In genomic region chr1:180199715-180200050, GRCm38 (mm10) we compare ENCODE assay signal across 19 mouse cellular contexts. TPM values are rescaled to one million over a fixed set of nuclear protein-coding genes. Genes with fewer than 3 reads are reported as not detected.
DNase-seq lines count a peak whose midpoint lies in the region; ATAC-seq and TF ChIP-seq lines count a peak whose summit lies in the region.
"Had no signal": no experiment of that assay in that cellular context is flagged by ENCODE, and none has a peak within 500 bp of the region (broad histone marks: within the 10 kb centered on the region; RNA-seq: fewer than 3 reads in every experiment).

No protein-coding gene starts in this region.

- H3K4me3 ChIP-seq in gastrocnemius, adult 2 months, result no peak overlapping the region
- no peak overlapping the region for H3K4me3 ChIP-seq in spleen, adult 2 months (ENCODE audit: extremely low read depth, insufficient read depth, insufficient read length)
- no peak overlapping the region for H3K4me3 ChIP-seq in myocyte
- no peak overlapping the region for H3K4me3 ChIP-seq in midbrain, embryonic 11.5 days (ENCODE audit: low read depth, low read length)
- H3K4me3 ChIP-seq: embryonic facial prominence, embryonic 10.5 days; embryonic facial prominence, embryonic 12.5 days; forebrain, embryonic 13.5 days; forebrain, embryonic 15.5 days had no signal

- H3K27ac ChIP-seq in gastrocnemius, adult 2 months, result peak overlapping the region; percentile 87; the same call in 1 of the 2 replicates
- H3K27ac ChIP-seq in spleen, adult 2 months (ENCODE audit: insufficient read depth, low read length), result peak overlapping the region; percentile 95
- H3K27ac ChIP-seq in midbrain, embryonic 11.5 days (ENCODE audit: low read depth, low read length), result no peak overlapping the region
- H3K27ac ChIP-seq: embryonic facial prominence, embryonic 10.5 days; embryonic facial prominence, embryonic 12.5 days; forebrain, embryonic 13.5 days; forebrain, embryonic 15.5 days had no signal

- H3K27me3 ChIP-seq in spleen, adult 2 months (ENCODE audit: control insufficient read depth, insufficient read depth, low read length), result no peaks in the 10 kb centered on the region
- no peaks in the 10 kb centered on the region for H3K27me3 ChIP-seq in myocyte (ENCODE audit: control insufficient read depth, insufficient read depth, insufficient read length)
- H3K27me3 ChIP-seq in midbrain, embryonic 11.5 days (ENCODE audit: control insufficient read depth, insufficient read depth, low read length), result no peaks in the 10 kb centered on the region
- H3K27me3 ChIP-seq: embryonic facial prominence, embryonic 12.5 days had no signal

- no peak overlapping the region for H3K9ac ChIP-seq in midbrain, embryonic 11.5 days (ENCODE audit: low read length)
- H3K9ac ChIP-seq: embryonic facial prominence, embryonic 12.5 days; forebrain, embryonic 13.5 days; forebrain, embryonic 15.5 days had no signal

- no peaks in the 10 kb centered on the region for H3K36me3 ChIP-seq in spleen, adult 2 months (ENCODE audit: control insufficient read depth, insufficient read depth, low read length)
- H3K36me3 ChIP-seq in myocyte (ENCODE audit: control insufficient read depth, insufficient read depth), result no peaks in the 10 kb centered on the region
- no peaks in the 10 kb centered on the region for H3K36me3 ChIP-seq in midbrain, embryonic 11.5 days (ENCODE audit: control insufficient read depth, insufficient read depth, low read length)
- H3K36me3 ChIP-seq: embryonic facial prominence, embryonic 10.5 days; embryonic facial prominence, embryonic 12.5 days; forebrain, embryonic 15.5 days had no signal

- H3K4me1 ChIP-seq in spleen, adult 2 months (ENCODE audit: control insufficient read depth, insufficient read depth, insufficient read length), result peaks cover 7% of the 10 kb centered on the region; the same call in 1 of the 2 replicates
- peaks cover 4% of the 10 kb centered on the region; the same call in 1 of the 2 replicates for H3K4me1 ChIP-seq in midbrain, embryonic 11.5 days (ENCODE audit: control insufficient read depth, insufficient read depth, low read length)

- H3K9me3 ChIP-seq in midbrain, embryonic 11.5 days (ENCODE audit: control insufficient read depth, low read length), result no peaks in the 10 kb centered on the region
- H3K9me3 ChIP-seq: embryonic facial prominence, embryonic 12.5 days; forebrain, embryonic 15.5 days had no signal

- DNase-seq in gastrocnemius, adult 2 months, result no peak
- DNase-seq in gastrocnemius, postnatal 25 days, result no peak
- no peak for DNase-seq in spleen, adult 2 months (ENCODE audit: low read depth in 1 of 2, low spot score in 2 of 2)
- DNase-seq in spleen, postnatal 14 days (ENCODE audit: low spot score in 2 of 2), result no peak
- DNase-seq in heart, adult 9 months (ENCODE audit: low spot score in 2 of 2), result no peak
- no peak for DNase-seq in midbrain, embryonic 11.5 days (ENCODE audit: low spot score, missing footprints)
- DNase-seq: adrenal gland, adult 2 months; adrenal gland, postnatal 10 days; adrenal gland, postnatal 25 days; cerebellum, adult 11-12 months; cerebellum, adult 2 months; cerebellum, adult 9-10 months; cerebellum, postnatal 10 days; cerebellum, postnatal 25 days had no signal

- TF ChIP-seq CTCF in gastrocnemius, adult 2 months (IDR thresholded peaks at IDR 0.05), result no peak
- TF ChIP-seq CTCF in spleen, adult 2 months (IDR thresholded peaks at IDR 0.05; ENCODE audit: extremely low read depth, insufficient read depth, insufficient read length, insufficient replicate concordance), result no peak

- TF ChIP-seq POLR2A in spleen, adult 2 months (IDR thresholded peaks at IDR 0.05; ENCODE audit: low read depth, low read length), result no peak
- no peak for TF ChIP-seq POLR2A in myocyte (IDR thresholded peaks at IDR 0.05; ENCODE audit: insufficient read length, low read depth)

- no peaks in the 10 kb centered on the region for H3K79me2 ChIP-seq in myocyte (ENCODE audit: control insufficient read depth, insufficient read depth)

- WGBS in spleen, adult 2 months, result 26% methylated on average over 4 of the region's 4 CpGs
- 84% methylated on average over 4 of the region's 4 CpGs for WGBS in midbrain, embryonic 11.5 days

- intact Hi-C loops in gastrocnemius, adult 2 months (cut with DNase I), result no loop called here

- H3K4me2 ChIP-seq in myocyte (ENCODE audit: low read depth), result peak overlapping the region; percentile 31
- H3K4me2 ChIP-seq in midbrain, embryonic 11.5 days, result no peak overlapping the region
- H3K4me2 ChIP-seq: embryonic facial prominence, embryonic 12.5 days; forebrain, embryonic 13.5 days; forebrain, embryonic 15.5 days had no signal

- no peak overlapping the region for H3ac ChIP-seq in myocyte (ENCODE audit: control insufficient read depth, insufficient read length)

- ATAC-seq in midbrain, embryonic 11.5 days (ENCODE audit: low FRiP score), result no peak
- ATAC-seq: forebrain, embryonic 13.5 days; forebrain, embryonic 15.5 days had no signal

TF ChIP-seq in myocyte, 11 proteins besides CTCF, POLR2A, EP300 and RAD21:
- TF ChIP-seq USF1 (IDR thresholded peaks at IDR 0.05; ENCODE audit: low read depth) (no peak), E2F4 (IDR thresholded peaks at IDR 0.05; ENCODE audit: insufficient read depth) (no peak), SRF (IDR thresholded peaks at IDR 0.05; ENCODE audit: control insufficient read depth, insufficient read length, low read depth) (no peak), TCF3 (IDR thresholded peaks at IDR 0.05; ENCODE audit: insufficient read length, low read depth) (no peak), TCF12 (IDR thresholded peaks at IDR 0.05; ENCODE audit: insufficient read depth, poor library complexity, severe bottlenecking) (no peak), MYOG (IDR thresholded peaks at IDR 0.05; ENCODE audit: control insufficient read depth in 1 of 3, insufficient read depth in 1 of 3, insufficient read length in 2 of 3, low read depth in 2 of 3) (no peak), POLR2AphosphoS2 (IDR thresholded peaks at IDR 0.05; ENCODE audit: insufficient read length, low read depth) (no peak), CEBPB (IDR thresholded peaks at IDR 0.05; ENCODE audit: insufficient read depth, poor library complexity, severe bottlenecking) (no peak), REST (IDR thresholded peaks at IDR 0.05; ENCODE audit: insufficient read depth, insufficient read length) (no peak), MYOD1 (IDR thresholded peaks at IDR 0.05; ENCODE audit: control insufficient read depth in 1 of 3, insufficient read length in 2 of 3, low read depth in 2 of 3) (no peak), MAX (IDR thresholded peaks at IDR 0.05; ENCODE audit: low read depth) (no peak)

RNA-seq across cellular contexts. Expression of gene Coq8a, which starts 0.3 kb away (rescaled TPM):
- 1,000 to 10,000 TPM in 1 of 2 experiments, 100 to 1,000 TPM in 1; 633 to 1,638 TPM for total RNA-seq in gastrocnemius, adult 2 months (2021)
- 100 to 1,000 TPM; 871 to 916 TPM for total RNA-seq in gastrocnemius, postnatal 25 days (2021)
- 24.0 and 27.5 TPM in 2 replicates for polyA plus RNA-seq in spleen, adult 2 months (2012; rRNA removed)
- polyA plus RNA-seq in myocyte (2012; fragmentation: generic; extraction: Trizol), result 79.8 TPM
- polyA plus RNA-seq in midbrain, embryonic 11.5 days (2014; fragmentation: Nextera tagmentation; extraction: Ambion mirVana), result 0.93 and 1.8 TPM in 2 replicates
